Mouse (Mus musculus) heart, adult 8-10 months (tissue): ENCODE data around the gene Cd59b. TPM values are rescaled to one million over a fixed set of nuclear protein-coding genes. Genes with fewer than 3 reads are reported as not detected.

Experiments used
- DNase-seq: peaks from one replicate; pipeline ENCODE4 v3.0.0; 2022; ENCODE audit warnings: low spot score
- total RNA-seq, 4 experiments: library from RNA; stranded (reverse); gene quantifications; 2 replicates each; pipeline ENCODE4 v1.2.4; 2022

Gene Cd59b
- total RNA-seq, result 1 to 10 TPM; 2.3 to 4.7 (median 3.4) TPM

DNA sequence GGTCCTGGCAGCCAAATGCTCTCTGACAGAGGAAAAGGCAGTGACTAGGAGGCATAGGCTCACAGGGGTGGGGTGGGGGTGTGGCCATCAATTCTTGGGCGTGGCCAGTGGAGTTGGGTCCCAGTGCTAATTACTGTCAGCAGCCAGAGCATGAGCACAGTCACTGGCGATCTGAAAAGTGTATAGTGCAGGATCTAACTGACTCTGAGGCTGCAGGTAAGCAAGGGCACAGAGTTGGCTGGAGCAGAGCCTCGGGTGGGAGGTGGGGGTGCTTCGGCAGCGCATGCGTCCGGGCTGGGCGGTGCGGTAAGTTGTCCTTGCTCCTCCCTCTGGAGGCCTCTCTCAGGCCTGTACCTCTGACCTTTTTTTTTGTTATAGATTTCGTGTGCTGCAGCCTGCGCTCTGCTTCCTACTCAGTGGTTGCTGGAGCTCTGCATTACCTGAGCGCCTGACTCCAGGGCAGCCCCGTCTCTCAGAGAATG, at the start of gene Cd59b:
TSS of gene Cd59b (plus strand) at position 146 of the 482 bp plus-strand sequence.
- peak; percentile 26 for DNase-seq

DNA sequence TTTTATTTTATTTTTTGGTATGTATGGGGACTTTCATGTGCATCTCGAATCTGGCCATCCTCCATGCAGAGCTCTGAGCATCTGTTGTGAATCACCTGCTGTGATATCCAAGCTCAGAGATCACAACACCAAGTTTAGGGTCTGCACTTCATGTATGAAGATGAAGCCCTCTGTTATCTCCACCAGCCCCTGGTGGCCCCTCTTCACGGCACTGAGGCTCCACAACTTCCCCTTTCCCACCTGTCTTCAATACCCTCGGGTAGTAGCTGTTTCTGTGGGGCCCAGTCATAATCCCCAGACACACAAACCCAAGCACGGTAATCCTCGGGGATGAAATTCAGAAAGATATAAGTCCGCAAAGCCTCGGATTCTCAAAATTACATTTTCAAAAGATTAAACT, 46.6 kb upstream of the Cd59b start:
- DNase-seq, result no peak

GRCm38 (mm10) chr2:104024656-104025055, 45.0 kb upstream of the Cd59b start:
- DNase-seq, result no peak

DNA sequence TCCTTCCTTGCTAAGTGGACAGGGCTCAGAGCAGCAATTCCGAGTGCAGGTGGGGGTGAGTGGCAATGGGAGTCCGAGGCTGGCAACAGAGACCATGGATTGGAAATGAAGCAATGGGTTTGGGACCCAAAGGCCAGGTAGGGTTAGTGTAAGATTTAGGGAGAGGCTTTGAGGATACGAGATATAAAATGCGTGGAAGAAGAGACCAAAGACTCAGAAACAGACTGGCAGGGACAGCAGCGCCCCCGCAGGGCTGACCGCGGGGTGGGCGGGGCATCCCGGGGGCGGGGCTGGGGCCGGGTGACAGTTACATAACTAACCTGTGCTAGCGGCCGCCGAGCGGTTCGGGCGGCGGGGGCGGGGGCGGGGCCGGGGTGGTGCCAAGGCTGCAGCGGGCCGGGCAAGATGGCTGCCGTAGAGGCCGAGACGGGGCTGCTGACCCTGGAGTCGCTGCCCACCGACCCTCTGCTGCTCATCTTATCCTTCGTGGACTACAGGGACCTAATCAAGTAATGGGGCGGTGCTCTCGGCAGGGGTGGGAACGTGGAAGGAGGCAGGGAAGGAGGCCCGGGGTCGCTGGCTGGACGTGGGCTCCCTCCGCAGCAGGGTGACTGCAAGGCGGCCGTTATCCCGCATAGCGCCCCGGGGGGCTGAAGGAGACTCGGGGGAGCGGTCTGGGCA, 42.1 kb upstream of the Cd59b start, which contains the start of gene Fbxo3:
TSS of gene Fbxo3 (plus strand) at position 264 of the 681 bp plus-strand sequence.
- DNase-seq, result peak; percentile 82

GRCm38 (mm10) chr2:104028139-104028723, 41.4 kb upstream of the Cd59b start, which contains the start of gene 4931422A03Rik:
Gene 4931422A03Rik, minus strand, starts transcription at chr2:104028361.
- no peak for DNase-seq

DNA sequence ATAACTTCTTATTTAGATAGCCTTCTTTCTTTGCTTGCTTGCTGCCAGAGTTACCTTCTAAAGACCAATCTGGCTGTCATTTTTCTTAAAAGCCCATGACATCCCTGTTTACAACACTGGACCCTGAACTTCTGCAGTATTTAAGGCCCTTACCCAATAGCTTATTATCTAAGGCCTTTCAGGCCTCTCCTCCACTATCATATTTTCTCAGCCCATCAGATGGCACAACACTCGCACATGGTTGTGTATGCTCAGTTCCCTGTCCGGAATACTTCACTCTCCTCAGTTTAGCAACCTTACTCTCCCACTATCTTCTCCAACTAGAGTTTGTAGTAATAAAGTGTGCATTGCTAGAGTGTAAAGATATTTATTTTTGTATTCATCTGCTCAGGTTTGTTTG, 40.6 kb upstream of the Cd59b start:
- no peak for DNase-seq

DNA sequence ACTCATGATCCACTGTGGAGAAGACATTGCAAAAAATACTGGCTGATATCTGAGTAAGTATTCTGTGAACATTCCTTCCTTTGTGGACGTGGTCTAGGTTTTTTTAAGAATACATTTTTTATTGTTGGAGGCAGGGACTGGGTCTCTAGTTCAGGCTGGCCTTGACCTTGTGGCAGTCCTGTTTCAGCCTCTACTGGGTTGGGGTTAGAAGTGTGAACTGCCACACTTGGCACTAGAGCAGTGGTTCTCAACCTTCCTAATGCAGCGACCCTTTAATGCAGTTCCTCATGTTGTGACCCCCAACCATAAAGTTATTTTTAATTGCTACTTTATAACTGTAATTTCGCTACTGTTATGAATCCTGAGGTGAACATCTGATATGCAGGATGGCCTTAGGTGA, 39.3 kb upstream of the Cd59b start:
- DNase-seq, result no peak

DNA sequence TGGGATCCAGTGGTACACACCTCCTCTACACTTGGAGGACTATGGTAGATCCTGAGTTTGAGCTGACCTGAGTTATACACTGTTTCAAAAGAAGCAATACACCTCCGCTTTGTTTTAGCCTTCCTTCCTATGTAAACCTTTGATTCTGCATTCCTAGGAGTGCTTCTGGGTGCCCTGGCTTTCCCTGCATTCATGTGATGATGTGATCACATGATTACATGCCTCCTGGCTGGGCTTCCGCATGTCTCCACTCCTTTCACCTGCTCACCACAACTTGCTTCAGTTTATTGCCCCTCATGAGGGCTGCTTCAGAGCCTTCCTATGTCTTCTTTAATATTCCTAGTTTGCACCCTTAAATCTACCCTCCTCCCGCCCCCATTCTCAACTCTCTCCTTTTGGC, 37.6 kb upstream of the Cd59b start:
- DNase-seq, result no peak

- peak; percentile 71 for DNase-seq
Observed at GRCm38 (mm10) chr2:104034832-104035472, 34.7 kb upstream of the Cd59b start.

DNA sequence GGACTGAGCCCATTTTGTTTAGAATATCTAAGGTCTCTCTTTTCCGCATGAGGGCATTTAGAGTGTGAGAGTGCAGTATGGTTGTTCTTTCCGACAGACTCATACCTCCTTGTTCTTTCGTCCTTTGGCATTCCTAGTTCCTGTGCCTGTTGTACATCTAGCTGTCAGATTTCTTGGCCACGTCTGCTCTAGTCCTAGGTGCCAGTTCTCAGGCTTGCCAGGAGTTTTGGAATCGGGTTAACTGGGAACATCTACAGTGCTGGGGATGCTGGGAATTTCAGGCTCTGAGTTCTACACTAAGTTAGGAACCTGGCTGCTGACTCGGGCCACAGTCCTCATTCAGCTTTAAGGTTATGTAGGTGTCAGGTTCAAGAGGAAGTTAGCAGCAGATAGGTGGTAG, 34.1 kb upstream of the Cd59b start:
- peak; percentile 31 for DNase-seq

GRCm38 (mm10) chr2:104036316-104036715, 33.3 kb upstream of the Cd59b start:
- no peak for DNase-seq

DNA sequence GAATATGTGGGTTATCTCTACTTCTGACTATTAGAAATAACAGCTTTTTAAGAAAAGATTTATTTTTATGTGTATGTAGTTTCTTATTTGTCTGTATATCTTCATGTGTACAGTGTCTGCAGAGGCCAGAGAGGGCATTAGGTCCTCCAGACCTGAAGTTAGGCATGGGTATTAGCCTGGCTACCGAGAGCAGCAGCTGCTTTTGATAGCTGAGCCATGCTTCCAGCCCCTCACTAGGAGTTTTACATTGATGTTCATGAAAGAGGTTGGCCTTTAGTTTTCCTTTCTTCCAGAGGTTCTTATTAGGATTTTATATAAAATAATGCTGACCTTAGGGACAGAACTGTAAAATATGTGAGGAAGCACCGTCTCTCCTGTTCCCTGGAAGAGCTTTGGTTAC, 31.4 kb upstream of the Cd59b start:
- no peak for DNase-seq

GRCm38 (mm10) chr2:104041632-104042031, 28.0 kb upstream of the Cd59b start:
- DNase-seq, result no peak

DNA sequence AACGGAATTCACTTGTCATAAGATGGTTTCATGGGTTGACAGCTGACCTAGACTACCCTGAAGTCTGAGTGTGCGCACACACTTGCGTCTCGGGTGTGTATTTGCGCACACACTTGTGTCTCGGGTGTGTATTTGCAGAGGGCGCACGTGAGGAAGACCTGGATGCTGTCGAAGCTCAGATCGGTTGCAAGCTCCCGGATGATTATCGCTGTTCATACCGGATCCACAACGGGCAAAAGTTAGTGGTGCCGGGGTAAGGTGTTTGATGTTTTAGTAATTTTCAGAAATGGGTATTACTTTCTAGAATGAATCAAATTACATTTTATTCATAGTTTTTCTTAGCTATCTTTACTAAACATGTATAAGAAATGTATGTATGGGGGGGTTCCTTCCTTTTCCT, 26.9 kb upstream of the Cd59b start:
- DNase-seq, result no peak

GRCm38 (mm10) chr2:104043624-104044478, 25.8 kb upstream of the Cd59b start:
- DNase-seq, result no peak

DNA sequence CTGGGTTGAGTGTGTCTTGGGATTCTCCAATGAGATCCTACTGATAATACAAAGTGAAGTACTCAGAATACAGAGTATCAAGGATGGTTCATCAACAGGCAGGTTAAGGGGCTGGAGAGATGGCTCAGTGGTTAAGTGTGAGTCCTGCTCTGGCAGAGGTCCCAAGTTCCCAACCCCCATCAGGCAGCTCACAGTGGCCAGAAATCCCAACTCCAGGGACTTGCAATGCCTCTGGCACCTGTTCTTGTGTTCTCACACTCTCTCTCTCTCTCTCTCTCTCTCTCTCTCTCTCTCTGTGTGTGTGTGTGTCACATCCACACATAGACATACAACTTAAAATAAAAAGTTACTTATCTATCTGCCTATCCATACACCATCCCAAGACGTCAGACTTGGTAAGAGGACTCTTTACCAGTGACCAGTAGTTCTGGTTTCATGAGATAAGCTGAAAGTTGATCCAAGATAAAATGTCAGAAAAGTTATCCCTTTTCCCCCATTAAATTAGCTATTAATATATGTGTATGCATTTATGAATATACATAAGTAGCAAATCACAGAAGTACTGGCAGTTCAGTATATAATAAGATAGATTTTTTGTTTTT, 25.1 kb upstream of the Cd59b start:
- no peak for DNase-seq

DNA sequence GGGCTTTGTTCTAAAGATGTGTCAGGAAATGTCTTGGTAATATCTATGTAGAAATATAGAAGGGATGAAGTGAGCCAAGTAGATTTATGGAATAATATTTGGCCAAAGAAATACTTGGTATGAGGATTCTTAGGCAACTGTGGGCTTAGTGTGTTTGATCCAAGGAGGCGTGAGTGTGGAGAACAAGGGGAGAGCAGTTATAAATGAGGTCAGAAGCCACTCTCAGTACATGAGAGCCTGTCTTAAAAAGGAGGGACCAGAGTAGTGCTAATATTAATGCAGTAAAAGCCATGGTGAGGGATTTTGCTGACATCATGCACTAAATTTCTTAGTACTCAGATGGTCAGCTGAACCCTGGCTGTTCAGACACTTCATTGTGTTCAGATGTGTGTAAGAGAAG, 11.3 kb upstream of the Cd59b start:
- no peak for DNase-seq

GRCm38 (mm10) chr2:104058954-104059353, 10.7 kb upstream of the Cd59b start:
- no peak for DNase-seq

DNA sequence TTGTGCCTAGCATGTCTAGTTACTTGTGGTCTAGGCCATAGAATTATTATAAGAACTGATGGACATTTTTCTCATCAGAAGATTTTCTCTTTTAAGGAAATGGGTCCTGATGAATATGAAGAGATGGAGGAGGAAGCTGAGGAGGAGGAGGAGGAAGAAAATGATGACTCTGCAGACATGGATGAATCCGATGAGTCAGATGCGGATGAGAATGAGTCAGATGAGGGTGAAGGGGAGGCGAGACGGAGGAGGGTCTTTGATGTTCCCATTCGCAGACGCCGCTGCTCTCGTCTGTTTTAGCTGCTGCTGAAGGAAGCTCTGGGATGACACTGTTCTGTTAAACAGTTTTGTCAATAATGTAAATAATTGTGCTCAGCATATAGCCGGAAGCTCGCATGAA, 9.9 kb upstream of the Cd59b start:
- no peak for DNase-seq

DNA sequence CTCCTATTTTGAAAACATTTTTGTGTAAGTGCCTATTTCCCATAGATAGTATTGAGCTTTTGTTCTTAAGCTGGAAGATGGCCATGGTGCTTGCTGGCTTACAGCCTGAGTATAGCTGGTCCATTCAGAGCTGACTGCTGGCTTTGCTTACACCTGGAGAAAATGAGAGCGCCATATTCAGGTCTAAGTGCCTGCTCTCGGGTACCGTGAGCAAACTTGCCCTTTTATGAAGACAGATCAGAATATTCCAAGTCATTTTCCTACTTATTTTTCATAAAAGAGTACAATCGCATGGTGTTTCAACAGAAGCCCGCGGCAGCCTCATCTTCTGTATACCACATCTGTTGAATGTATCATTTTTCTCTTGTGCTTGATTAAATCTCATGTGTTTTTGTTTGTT, 8.7 kb upstream of the Cd59b start:
- no peak for DNase-seq

GRCm38 (mm10) chr2:104062665-104063064, 7.0 kb upstream of the Cd59b start:
- no peak for DNase-seq
